Mouse (Mus musculus) adrenal gland, postnatal 36 days (tissue): Measurements from ENCODE around the gene Disc1. TPM values are rescaled to one million over a fixed set of nuclear protein-coding genes. Genes with fewer than 3 reads are reported as not detected.

Source experiments
- DNase-seq, 2 experiments: peaks; one replicate each; pipeline ENCODE4 v3.0.0; 2021; ENCODE audit warnings: mixed read lengths in 1 of 2
- total RNA-seq, 2 experiments: library from RNA; stranded (reverse); gene quantifications; 2 replicates each; pipeline ENCODE4 v1.2.3; 2021

The Disc1 gene
- total RNA-seq, 2 experiments from 2014 or later = 1.2 to 1.8 TPM

DNA sequence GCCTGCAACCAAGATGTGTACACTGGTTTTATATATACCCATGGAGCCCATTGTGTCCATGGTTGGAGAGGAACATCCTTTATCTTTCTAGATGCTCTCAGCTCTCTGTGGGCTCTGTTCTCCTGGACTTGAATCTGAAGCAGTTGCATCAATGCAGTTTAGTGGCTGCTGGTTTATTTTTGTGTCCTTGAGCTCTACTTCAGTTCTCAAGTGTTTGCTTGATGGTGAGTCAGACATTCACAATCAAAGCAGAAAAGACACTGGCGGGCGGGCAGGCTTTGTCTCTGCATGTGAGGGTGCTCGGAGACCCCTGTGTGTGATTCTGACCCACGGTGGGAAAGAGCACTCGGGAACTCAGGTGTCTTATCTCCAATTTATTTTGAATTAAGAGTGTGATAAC, 166.6 kb downstream of the Disc1 start:
- peak; percentile 35 to 42 for DNase-seq

DNA sequence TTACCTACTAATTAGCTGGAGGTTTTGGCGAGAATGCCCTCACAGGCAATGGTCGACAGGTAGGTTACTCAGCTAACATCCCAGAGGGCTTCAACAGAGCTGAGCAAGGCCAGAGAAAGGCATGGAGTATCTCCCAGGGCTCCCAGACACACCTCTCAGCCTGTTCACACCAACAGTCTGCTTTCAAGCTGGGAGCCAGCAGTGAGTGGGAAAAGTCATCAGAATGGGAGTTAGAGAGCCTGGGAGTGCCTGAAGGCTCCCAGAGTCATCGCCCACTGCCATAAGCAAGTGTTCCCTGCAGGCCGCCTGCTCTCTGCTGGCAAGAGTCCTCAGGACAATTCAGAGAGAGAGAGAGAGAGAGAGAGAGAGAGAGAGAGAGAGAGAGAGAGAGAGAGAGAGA, 167.1 kb downstream of the Disc1 start:
- DNase-seq = peak in 1 of 2 experiments; percentile 10

DNA sequence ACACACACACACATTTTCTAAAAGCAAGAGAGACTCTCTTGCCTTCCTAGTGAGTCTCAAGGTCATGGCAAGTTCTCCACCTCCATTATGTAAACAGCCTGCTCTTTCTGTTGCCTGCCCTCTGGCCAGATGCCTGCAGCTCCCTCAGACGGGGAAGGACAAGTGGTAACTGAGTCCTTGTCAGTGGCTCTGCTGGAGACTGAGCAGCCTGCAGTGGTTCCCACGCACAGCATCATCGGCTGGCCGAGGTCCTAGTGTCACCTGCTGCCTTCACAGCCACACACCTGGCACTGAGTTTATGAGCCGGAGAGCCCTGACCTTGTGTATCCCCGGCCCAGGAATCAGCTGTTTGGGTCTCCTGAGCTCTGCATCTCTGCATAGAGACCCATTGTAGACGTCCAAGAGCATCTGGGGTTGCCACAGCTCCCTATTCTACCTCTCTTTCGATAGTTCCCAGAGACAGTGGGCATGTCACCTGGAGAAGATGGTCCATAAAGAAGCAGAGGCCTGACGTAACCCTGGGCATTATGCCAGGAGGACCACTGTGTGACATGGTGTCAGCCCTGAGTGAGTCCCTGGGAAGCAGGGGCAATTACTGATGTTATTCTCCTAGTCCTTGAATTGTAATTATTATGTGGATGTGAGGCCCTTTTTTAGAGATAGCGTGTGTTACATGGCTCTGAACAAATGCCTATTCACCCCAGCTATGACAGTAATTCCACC, 169.2 kb downstream of the Disc1 start:
- peak; percentile 74 to 79 for DNase-seq

- peak; percentile 31 to 38 for DNase-seq
Observed at GRCm38 (mm10) chr8:125224271-125224699, 170.3 kb downstream of the Disc1 start.

DNA sequence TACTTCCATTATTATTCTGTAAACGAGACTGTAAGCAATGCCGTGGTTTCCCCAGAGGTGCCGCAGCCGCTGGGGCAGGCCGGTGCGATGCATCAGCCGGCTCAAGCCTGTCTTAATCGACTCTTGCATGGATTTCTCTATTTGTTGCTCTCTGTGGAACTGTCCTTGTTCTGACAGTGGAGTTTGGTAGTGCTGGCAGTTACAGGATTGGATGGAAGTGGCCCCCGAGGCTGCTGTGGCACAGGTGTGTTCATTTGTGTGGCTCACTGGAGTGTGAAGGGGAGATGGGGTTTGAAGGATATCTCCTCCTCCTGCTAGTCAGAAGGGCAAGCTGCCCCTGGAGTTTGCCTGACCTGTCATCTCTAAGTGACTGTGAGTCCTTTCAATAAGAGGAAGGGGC, 171.3 kb downstream of the Disc1 start:
- no peak for DNase-seq

- peak; percentile 27 to 51 for DNase-seq
Observed at GRCm38 (mm10) chr8:125226989-125227624, 173.1 kb downstream of the Disc1 start.

DNA sequence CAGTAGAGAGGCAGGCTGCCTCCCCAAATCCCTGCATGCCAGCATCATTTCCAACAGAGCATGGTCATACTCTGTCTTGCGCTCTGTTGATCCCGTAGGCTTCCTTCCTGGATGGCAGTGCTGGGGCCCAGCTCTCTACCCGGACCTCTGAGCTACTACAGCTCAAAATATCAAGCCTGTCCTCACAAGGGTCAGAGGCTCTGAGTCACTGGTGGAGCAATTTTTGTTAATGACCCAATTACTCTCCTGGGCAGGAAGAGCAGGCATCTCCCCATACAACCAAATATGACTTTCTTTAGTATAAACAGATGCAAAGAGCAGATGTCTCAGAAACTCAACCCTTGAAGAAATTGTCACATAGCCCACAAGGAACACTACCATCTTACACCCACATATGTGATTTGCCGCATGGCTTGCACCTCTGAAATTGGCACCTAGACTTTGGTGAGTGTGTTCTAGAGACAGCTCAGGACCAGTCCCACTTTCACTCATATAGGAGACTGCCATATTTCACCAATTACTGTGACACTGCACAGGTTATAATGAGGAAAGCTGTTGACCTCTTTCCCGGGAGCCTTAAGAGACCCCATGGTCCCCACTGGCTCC, 176.6 kb downstream of the Disc1 start:
- peak in 1 of 2 experiments; percentile 18 for DNase-seq

DNA sequence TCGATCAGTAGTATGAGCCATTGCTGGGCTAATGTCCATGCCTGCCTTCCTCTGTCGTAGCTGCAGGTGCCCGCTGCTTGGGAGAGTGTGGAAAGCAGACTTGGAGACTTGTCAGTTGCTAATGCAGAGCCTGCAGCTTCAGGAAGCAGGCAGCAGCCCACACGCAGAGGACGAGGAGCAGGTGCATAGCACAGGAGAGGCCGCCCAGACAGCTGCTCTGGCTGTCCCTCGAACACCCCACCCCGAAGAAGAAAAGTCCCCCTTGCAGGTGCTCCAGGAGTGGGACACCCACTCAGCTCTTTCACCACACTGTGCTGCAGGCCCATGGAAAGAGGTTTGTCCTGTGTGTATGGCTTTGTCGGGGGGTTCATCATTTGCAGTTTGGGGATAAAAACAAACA, 178.7 kb downstream of the Disc1 start:
- DNase-seq = no peak

DNA sequence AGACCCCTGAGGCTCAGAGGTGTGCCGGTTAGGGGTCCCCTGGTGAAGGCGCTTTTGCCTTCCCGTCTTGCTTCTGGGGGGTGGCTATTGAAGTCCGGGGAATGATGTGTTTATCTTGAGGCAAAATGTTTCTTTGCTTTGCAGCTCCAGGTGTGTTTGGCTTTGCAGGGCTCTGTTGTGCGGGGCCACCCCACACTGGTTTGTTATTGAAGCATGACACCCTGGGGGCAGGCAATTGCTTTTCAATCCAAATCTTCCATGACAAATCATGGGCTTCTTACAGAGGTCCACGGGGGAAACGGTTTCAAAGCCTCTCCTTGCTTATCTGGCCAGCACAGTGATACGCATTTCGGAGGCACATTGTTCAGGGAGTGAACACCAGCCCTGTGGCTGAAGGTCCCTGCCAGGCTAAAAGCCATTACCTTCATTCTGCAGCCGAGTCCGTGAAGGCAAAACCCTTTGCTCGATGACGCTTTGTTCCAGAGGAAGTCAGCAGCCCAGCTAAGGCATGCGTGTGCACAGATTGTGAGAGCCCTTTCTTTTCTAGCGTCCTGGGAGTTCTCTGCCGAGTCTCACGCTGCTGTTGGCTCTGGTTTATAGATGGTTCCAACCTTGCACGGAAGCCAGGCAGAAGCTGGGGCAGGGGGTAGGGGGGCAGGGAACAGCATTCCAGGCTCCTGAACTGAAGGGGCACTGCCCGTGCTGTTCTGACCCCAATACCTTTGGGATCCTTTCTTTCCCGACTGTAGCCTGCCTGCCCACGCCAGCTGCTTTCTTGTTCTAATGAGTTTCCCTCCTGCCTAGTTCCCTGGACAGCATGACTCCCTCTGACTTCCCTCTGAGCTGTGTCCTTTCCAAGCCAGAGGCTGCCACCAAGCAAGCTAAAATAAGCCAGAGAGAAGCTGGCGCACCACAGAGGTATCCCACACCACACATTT, 182.2 kb downstream of the Disc1 start:
- DNase-seq = peak in 1 of 2 experiments; percentile 4

GRCm38 (mm10) chr8:125240763-125241162, 186.8 kb downstream of the Disc1 start:
- DNase-seq = no peak

- peak in 1 of 2 experiments; percentile 13 for DNase-seq
Observed at GRCm38 (mm10) chr8:125242382-125242781, 188.4 kb downstream of the Disc1 start.

DNA sequence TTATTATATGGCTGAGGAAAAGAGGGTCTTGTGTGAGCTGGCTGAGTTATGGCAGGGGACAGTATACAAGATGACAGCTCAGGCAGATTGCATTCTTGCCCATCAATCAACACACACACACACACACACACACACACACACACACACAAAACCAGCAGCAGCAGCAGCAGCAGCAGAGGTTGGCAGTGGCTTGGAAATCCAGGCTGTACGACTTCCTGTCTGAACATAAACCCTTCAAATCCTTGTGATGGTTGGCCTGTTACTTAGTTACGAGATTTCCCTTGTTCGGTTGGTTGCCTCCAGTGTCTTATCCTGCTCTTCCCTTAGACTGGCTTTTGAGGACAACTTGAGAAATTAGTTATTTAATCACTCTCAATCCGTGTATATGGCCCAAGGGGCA, 188.9 kb downstream of the Disc1 start:
- no peak for DNase-seq

- peak in 1 of 2 experiments; percentile 37 for DNase-seq
Observed at GRCm38 (mm10) chr8:125246737-125247292, 192.8 kb downstream of the Disc1 start.

- DNase-seq = no peak
Observed at GRCm38 (mm10) chr8:125247349-125247748, 193.4 kb downstream of the Disc1 start.

DNA sequence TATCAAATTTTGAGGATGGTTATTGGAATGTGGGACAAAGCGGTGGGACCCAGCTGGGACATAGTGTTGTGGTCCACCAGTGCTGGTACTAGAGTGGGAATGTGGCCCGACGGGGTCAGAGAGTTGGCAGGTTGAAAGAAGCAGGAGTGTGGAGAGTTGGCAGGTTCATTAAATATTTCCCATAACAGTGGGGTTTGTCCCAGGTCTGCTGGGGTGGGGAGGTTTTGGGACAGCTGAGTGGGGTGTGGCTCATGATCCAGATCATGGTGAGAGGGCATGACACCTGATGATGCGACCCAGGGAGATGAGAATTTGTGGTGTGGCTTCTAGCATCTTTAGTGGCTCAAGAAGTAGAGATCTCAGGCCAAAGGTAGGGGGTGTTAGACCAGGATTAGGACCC, 199.0 kb downstream of the Disc1 start:
- no peak for DNase-seq

- DNase-seq = no peak
Observed at GRCm38 (mm10) chr8:125253505-125254180, 199.6 kb downstream of the Disc1 start.

GRCm38 (mm10) chr8:125254188-125255005, 200.4 kb downstream of the Disc1 start:
- DNase-seq = peak; percentile 80 to 86

- DNase-seq = peak; percentile 78 to 79
Observed at GRCm38 (mm10) chr8:125255006-125255685, 201.2 kb downstream of the Disc1 start.

DNA sequence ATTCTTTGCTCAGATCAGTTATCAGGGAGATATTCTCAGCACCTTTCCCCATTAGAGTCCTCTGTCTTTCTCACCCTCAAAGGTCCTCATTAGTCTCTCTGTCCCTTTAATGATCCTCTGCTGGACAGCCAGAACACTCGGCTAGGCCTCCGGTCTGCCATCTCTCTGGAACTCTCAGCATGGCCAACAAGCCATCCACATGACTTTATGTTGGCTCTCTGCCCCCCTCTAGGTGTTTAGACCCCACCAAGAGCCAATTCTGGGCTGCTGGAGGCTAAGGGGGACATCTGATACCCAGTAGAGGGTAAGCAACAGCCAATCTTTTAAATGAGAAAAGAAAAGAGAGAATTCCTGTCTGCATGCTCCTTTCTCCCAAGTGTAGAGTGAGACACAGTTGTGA, 203.7 kb downstream of the Disc1 start:
- DNase-seq = no peak
